Mouse (Mus musculus) adrenal gland, adult 18-20 months (tissue): ENCODE results near the gene Grb14. TPM values are rescaled to one million over a fixed set of nuclear protein-coding genes. Genes with fewer than 3 reads are reported as not detected.
A peak's percentile ranks its signal among the peaks of the same experiment; 100 is the strongest.

Experiments used
- DNase-seq, 2 experiments: peaks; one replicate each; pipeline ENCODE4 v3.0.0; 2021 to 2022; ENCODE audit warnings: low spot score in 2 of 2
- total RNA-seq, 2 experiments: library from RNA; stranded (reverse); gene quantifications; 1 replicate in 1 of 2; 2 replicates in 1 of 2; pipeline ENCODE4 v1.2.3; 2021

Gene Grb14
- total RNA-seq, 2 experiments from 2014 or later = 21.8 to 42.5 TPM

- DNase-seq = peak in 1 of 2 experiments; percentile 12
Observed at GRCm38 (mm10) chr2:64885696-64886095, 139.1 kb downstream of the Grb14 start.

GRCm38 (mm10) chr2:64878275-64878674 lies 146.5 kb downstream of the Grb14 start:
- no peak for DNase-seq

Other genes with a start within 250 kb of the Grb14 start
- 100 to 1,000 TPM; 271 to 319 TPM for gene Cobll1, start 214.4 kb upstream of the Grb14 start, total RNA-seq